Mouse (Mus musculus) right cerebral cortex, postnatal 4 days (tissue): ENCODE measurements around the gene Spint5.

ENCODE experiments used
- DNase-seq: peaks from one replicate; pipeline ENCODE4 v3.0.0-alpha.2; 2022

Gene Spint5

DNA sequence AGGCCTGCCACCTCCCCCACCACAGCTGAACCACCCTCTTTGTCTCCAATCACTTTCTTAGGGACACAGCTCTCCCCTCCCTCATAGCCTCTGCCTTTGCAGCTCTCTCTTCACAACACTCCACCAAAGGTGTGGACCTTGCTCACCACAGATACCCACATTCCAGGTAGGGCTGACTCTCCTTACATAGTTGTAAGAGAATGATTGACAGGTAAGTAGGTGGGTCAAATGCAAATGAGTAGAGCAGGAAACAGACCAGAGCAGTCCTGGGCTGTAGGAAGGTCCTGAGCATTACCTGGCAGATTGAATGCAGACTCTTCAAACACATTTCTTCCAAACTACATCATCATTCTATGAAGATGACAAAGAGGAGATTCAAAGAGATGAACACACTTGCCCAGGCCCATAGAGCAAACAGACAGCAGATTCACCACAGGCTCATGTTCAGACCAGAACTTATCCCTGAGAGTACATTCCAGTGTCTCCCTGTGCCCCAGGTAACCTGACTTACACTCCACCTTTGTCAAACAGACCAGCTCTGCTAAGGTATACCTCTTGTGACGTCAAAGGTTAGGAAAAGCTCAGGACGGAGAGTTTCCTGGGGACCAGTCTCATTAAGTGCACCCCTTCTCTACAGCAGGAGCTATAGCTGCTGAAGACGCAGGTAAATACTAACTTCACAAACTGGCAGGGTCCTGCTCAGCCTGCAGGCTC lies 22.4 kb downstream of the Spint5 start:
- DNase-seq = no peak

DNA sequence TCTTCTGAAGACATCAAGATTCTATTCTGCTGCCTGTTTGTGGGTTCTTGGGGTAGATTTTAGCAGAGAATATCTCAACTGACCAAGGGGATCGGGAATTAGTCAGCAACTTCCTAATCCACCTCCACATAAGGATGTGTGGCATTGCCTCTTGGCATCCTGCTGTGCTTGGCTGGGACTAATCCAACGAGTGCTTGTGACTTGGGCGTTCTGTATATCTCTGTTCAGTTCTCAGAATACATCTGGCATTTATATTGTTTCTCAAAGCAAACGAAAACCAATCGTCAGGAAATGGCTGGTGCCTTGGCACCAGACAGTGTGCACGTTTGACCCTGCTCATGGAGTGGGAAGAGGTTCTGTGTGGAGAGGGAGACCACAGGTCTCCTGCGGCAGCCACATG lies 24.8 kb downstream of the Spint5 start:
- DNase-seq = no peak

DNA sequence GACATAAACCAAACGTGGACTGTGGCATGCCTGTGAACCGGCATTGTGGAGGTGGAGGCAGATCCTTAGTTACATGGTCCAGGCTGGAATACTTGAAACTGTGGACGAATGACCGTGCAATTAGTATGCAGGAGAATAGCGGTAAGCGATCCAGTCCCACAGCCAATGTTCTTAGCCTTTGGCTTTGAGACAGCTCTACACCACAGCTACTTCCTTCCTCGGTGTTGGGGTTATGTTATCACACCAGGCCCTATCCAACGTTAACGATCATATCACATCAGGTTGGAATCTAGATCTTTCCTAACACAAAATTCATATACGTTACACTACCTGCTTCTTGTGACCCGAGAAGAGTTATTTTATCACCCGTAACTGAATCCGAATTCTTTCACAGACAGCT lies 29.9 kb downstream of the Spint5 start:
- no peak for DNase-seq

DNA sequence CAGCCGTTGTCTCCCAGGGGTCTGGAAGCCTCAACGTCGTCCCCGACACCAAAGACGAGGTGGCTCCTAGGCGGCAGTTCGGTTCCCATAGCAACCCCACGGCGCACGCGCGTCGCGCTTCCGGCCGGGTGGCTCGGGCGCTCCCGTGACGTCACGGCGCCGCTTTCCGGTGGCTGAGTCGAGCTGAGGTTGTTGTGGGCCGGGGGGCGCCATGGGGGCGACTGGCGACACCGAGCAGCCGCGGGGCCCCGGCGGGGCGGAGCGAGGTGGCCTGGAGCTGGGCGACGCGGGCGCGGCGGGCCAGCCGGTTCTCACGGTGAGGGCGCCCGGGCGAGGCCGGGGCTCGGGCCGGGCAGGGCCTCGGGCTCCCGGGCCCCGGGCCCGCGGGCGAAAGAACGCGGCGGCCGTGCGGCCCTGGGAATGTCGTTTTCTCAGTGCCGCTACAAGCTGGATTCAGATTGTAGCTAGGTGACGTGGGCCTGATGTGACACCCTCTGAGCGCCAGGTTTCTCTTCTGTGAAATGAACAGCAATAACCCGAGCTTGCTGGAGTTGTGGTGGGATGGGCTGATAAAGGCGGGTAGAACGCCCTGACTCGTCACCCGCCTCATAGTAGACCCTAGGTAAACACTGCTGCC lies 30.9 kb downstream of the Spint5 start, which contains the start of the genes Wfdc3 and Dnttip1:
Wfdc3 (minus strand) TSS at position 89 of the 637 bp plus-strand sequence.
Dnttip1 (plus strand) TSS at position 141 of the 637 bp plus-strand sequence.
- DNase-seq = peak; percentile 96

DNA sequence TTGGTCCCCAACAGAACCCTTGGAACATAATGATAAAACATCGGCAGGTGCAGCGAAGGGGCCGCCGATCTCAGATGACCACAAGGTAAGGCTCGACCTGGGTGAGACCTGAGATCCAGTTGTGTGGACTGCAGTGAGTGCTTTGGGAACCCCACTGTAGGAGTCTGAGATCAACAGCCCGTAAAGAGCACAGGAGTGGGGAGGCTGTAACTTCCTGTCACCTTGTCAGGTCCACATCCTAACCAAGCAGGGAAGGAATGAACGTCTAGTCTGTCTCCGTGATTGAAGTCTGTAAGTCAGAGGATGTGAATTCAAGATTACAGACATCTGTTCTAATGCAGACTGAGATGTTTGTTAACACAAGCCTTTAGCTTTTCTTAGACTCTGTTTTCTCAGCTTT lies 31.6 kb downstream of the Spint5 start:
- no peak for DNase-seq

DNA sequence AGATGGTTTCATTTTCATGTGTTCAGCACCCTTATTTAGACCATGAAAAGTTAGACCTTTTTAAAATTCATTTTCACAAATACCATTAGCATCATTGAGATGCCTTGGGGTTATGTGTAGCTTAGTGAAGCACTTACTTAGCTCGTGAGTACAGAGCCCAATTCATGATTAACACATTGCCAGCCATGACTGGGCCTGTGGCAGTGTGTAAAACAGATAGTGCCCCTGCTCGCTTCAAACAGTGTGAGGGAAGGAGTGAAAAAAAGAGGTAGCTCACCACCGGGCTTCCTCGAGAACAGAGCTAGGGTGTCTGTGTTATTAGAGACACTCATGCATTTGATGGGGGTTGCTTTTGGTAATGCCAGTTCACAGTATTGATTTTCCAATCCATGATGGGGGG lies 33.1 kb downstream of the Spint5 start:
- no peak for DNase-seq

DNA sequence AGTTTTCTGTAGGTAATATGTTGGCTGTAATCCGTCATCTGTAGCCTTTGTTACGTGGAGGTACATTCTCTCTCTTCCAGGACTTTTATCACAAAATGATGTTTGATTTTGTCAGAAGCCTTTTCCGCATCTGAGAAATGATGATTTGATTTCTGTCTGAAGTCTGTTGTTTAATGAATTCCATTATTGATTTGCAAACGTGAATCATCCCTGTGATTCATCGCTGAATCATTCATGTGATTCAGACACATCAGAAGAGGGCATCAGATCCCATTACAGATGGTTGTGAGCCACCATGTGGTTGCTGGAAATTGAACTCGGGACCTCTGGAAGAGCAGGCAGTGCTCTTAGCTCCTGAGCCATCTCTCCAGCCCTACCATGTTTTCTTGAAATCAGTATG lies 33.9 kb downstream of the Spint5 start:
- no peak for DNase-seq

DNA sequence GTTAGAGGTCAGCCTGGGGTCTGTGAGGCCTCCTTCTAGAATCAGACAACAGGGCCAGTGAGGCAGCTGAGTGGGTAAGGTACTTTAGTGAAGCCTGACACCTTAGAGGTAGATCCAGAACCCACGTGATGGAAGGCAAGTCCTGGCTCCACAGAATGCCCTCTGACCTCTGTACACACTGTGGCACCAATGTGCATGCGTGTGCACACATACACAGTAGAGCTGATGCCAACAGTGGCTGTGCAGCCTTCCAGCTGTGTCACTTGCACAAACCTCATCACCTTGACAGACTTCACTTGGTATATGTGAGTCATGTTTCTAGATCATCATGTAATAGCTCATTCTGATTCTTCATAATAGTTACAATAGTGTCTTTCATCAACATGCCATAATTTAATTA lies 37.3 kb downstream of the Spint5 start:
- DNase-seq = no peak

DNA sequence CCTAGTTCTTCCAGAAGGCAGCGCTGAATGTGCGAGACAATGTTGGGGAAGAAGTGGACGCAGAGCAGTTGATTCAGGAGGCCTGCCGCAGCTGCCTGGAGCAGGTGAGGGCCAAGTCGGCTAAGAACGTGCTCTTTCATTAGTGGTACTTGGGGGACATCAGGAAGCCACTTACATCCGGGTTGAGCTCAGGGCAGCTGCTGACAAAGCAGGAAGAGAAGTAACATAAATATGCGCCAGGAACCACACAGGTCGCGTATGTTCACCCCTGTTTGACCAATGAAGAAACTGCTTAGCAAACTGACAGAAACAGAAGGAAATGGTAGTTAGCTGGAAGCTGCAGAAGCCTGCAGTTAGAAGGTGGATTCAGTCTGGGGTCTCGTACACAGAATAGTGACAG lies 39.0 kb downstream of the Spint5 start:
- no peak for DNase-seq

DNA sequence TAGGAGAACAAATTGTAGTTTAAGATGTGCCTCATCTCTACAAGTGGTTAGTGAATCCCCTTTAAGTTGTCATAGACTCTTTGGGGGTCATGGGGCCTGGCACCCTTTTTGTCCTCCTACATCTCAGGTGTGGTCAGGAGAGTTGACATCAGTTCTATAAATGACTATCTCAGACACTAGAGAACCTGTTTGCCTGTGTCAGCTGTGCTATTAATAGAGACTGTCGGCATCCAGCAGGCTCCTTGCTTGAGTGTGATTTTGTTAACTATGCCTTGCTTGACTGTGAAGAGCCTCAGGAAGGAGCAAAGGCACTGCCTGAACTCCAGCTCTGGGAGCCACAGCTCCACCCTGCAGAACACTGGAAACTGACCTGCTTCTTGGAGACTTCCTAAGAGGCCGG lies 39.7 kb downstream of the Spint5 start:
- no peak for DNase-seq

DNA sequence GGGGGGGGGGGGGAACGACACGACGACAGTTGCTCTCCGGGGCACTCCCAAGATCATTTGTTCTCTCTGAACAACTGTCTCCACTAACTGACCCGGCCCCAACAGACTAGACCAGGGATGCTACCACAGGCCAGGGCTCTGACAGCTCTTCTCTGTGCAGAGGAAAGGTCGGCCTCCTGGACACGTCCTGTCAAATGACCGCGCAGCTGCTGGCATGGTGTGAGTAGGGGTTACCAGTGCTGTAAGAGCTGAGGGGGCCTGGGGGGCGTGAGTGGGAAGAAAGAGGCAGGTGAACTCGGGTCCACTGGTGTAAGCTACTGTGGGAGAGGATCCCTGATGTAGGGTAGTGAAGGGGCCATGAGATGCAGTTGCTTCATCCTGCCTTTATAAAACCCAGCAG lies 42.7 kb downstream of the Spint5 start:
- no peak for DNase-seq

DNA sequence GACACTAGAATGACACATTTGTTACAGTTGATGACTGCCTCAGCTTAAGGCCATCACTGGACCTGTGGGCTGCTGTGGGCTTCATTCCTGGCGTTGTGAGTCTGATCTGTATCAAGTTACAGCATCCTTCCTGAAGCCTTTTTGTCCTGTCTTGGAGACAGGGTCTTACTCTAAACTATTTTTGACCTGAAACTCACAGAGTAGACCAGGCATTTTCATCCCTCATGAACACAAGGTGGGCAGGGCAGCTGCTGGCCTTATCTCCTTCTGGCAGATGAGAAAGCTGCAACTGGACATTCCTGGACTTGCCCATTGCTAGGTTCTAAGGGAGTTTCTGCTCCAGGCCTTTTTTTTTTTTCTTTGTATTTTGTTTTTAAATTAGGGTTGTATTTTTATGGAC lies 43.6 kb downstream of the Spint5 start:
- DNase-seq = no peak

DNA sequence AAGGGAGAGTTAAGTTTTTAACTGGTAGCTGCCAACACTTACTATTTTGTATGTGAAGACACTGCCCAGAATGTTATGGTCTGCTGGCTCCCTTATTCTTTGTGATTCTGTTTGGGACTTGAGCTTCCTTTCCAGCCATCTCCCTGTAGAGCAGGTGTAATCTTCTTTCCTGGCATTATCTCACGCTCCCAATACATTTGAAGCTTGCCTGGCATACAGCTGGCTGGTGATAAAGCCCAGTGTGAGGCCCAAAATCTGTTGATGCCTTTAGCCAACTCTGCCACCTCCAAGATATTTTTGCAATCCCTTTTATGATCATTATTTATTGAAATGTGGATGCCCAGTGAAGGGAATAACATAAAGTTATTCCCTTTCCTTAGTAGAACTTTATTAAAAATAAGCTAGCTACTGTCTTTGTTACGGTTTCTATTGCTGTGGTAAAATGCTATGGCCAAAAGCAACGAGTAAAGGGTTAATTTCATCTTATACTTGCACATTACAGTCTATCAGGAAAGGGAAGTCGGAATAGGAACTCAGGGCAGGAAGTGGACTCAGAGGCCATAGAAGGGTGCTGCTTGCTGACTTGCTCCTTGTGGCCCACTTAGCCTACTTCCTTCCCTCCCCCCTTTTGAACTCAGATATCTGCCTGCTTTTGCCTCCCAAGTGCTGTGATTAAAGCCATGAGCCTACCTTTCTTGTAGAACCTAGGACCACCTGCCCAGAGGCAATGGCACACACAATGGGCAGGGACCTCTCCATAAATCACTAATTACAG lies 45.1 kb downstream of the Spint5 start:
- no peak for DNase-seq

DNA sequence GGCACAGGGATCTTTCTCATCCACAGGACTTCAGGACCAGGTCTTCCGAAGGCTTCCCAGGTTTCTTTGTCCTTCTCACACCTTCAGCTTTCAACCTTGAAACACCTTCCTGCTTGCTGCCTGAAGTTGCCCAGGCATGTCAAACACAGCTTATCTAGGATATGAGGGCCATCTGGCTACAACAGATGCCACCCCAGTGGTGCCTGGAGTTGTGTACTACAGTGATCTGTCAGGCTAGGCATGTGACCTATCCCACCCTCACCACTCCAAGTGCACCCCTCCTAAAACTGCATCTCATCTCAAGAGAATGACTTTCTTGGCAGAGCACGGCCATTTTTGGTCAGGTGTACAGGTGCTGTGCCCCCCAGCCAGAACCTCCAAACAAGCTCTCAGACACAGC lies 46.4 kb downstream of the Spint5 start:
- DNase-seq = no peak

DNA sequence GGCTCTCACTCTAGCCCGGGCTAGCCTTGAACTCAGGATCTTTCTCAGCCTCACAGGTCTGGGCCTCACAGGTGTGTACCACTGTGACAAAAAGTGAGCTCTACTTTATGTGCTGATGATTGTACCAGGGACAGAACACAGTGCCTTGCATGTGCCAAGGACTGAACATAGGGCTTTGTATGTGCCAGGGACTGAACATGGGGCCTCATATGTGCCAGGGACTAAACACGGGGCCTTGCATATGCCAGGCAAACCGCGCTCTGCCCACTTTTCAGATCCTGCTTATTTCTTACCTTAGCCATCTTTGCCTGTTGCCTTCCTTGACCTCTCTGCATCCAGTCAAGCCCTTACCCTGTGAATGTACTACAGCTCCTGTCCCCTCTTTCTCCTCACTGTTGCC lies 46.9 kb downstream of the Spint5 start:
- no peak for DNase-seq

DNA sequence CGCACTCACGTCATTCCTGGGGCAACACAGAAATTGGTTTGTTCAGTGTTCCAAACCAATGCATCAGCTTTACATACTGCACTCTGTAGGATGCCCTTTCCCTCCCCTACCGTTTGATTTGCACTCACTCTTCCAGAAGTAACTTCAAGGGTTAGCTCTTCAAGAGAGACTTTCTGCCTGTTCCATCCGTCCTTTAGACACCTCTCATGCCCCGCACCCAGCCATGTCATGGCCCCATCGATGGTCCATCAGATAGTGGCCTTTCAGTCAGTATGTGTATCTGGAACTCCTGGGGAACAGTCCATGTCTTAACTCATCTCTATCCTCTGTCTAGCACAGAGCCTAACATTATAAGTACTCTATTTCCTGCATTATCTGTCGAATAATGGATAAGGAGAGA lies 47.5 kb downstream of the Spint5 start:
- DNase-seq = no peak

DNA sequence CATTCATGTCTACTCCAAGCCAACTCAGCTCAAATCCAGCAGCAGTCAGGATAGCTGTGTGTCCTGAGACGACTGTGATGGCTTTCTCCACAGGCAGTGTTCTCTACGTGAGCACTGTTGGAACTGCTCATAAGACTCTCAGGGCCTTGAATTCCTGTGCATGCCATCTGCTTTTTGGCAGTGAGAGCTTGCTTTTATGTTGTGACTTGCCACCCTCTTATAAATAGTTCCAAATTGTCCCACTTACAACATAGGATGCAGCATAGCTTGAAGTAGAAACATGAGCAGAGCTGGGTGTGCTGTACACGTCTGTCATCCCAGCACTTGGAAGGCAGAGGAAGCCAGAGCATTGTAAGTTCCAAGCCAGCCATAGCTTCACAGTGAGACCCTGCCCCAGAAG lies 50.7 kb downstream of the Spint5 start:
- no peak for DNase-seq
